ENCODE assay signal across 17 mouse cellular contexts in genomic region chr7:125480518-125480917, GRCm38 (mm10).
"Had no signal": no experiment of that assay in that cellular context is flagged by ENCODE, and none has a peak within 500 bp of the region (broad histone marks: within the 10 kb centered on the region; RNA-seq: fewer than 3 reads in every experiment).

No protein-coding gene starts in this region.

- H3K27me3 ChIP-seq: limb, embryonic 13.5 days; neural tube, embryonic 13.5 days; stomach, embryonic 15.5 days had no signal

- H3K4me2 ChIP-seq: limb, embryonic 13.5 days; midbrain, embryonic 11.5 days; neural tube, embryonic 13.5 days; stomach, embryonic 15.5 days had no signal

- ATAC-seq: inflammation-experienced regulatory T-cells, adult 6 months; midbrain, embryonic 16.5 days had no signal

- H3K9ac ChIP-seq: limb, embryonic 13.5 days; neural tube, embryonic 13.5 days; stomach, embryonic 15.5 days had no signal

- H3K9me3 ChIP-seq: limb, embryonic 13.5 days; neural tube, embryonic 13.5 days; stomach, embryonic 15.5 days had no signal

- H3K27ac ChIP-seq: layer of hippocampus, adult 2 months; limb, embryonic 13.5 days; neural tube, embryonic 13.5 days; stomach, embryonic 15.5 days had no signal

- H3K4me1 ChIP-seq: stomach, embryonic 15.5 days had no signal

- DNase-seq: kidney, adult 11 months; kidney, adult 9 months; kidney, postnatal 10 days; kidney, postnatal 4 days; left cerebral cortex, postnatal 4 days; lung, adult 18-20 months; lung, postnatal 36 days; right cerebral cortex, postnatal 14 days; thymus, adult 2 months; thymus, postnatal 25 days had no signal

- H3K4me3 ChIP-seq: layer of hippocampus, adult 2 months; limb, embryonic 13.5 days; neural tube, embryonic 13.5 days; stomach, embryonic 15.5 days had no signal
